ENCODE assay signal across 12 mouse cellular contexts in the genomic region with DNA sequence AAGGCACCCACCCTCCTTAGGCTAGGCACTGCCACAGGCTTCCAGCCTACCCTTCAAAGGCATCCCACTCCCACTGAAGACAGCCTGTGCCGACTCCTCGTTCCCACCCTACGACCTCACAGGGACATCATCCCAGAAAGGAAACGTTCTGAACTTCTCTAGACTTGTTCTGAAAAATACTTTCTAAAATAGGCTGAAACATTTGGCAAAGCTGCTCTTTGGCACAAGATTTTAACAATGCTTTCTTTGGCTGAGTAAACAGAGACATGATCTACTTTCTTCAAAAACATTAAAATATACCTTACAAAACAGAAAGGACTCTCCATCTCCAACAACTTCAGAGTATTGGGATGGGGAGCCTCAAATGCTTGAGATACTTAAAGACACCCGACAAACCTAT. TPM values are rescaled to one million over a fixed set of nuclear protein-coding genes. Genes with fewer than 3 reads are reported as not detected.
"Had no signal": no experiment of that assay in that cellular context is flagged by ENCODE, and none has a peak within 500 bp of the region (broad histone marks: within the 10 kb centered on the region; RNA-seq: fewer than 3 reads in every experiment).

No protein-coding gene starts in this region.

- ATAC-seq: midbrain, embryonic 16.5 days had no signal

- DNase-seq: kidney, adult 11 months; kidney, postnatal 14 days; right cerebral cortex, postnatal 4 days; spleen, adult 18-20 months; thymus, postnatal 36 days had no signal

- H3K27ac ChIP-seq: kidney, embryonic 15.5 days; limb, embryonic 13.5 days; liver, embryonic 14.5 days; midbrain, embryonic 12.5 days; neural tube, embryonic 13.5 days had no signal

- H3K4me3 ChIP-seq: kidney, embryonic 15.5 days; limb, embryonic 13.5 days; midbrain, embryonic 12.5 days; neural tube, embryonic 13.5 days had no signal

RNA-seq across cellular contexts. Expression of a gene that starts 25.3 kb away (rescaled TPM):
- total RNA-seq: megakaryocyte-erythroid progenitor cell, adult 5-6 weeks had no signal
